Mouse (Mus musculus) thymus, postnatal 10 days (tissue): Measurements from ENCODE around the gene Dnah1.

Source experiments
- DNase-seq, 2 experiments: peaks; one replicate each; pipeline ENCODE4 v3.0.0; 2021; ENCODE audit warnings: low spot score in 2 of 2

Dnah1 gene

DNA sequence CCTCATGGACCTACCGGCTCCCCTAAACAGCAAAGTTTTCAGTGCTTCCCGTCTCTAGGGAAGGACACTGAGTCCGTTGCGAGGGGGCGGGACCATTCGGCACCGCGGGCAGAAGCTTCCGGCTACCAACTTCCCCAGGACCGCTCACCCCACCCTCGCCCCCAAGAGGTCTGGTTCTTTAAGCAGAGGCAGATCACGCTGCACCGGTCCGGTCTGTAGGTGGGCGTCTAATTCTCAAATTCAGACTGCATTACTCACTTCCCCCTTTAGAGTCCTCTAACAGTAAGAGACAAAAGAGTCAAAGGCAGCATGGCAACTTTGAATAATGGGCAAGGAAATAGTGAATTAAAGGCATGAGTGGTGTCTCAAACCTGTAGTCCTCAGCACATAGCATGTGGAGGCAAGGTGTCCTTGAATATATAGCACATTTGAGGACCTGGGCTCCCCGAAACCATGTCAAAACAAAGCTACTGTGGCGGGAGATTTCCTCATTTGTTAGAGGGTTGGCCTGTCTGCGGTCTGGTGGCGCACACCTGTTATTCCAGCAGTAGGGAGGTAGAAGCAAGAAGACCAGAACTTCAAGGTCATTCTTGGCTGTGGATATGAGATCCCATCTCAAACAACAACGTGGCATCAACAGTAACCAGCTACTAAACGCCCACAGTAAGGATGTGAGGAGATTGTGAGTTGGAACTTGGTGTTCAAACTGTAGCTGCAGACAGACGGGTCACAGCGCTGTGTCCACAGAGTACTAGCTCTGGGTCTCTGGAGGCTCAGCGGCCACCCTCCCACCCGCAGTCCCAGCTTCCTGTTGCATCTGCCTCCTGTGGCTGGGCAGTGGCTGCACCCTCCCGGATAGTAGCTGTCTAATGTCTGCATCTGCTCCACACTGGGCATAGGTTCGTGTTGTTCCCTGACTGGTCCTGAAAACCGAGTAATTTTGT lies at the start of gene Dnah1:
Dnah1 (minus strand) TSS at position 48 of the 944 bp plus-strand sequence.
- peak; percentile 18 to 38 for DNase-seq

DNA sequence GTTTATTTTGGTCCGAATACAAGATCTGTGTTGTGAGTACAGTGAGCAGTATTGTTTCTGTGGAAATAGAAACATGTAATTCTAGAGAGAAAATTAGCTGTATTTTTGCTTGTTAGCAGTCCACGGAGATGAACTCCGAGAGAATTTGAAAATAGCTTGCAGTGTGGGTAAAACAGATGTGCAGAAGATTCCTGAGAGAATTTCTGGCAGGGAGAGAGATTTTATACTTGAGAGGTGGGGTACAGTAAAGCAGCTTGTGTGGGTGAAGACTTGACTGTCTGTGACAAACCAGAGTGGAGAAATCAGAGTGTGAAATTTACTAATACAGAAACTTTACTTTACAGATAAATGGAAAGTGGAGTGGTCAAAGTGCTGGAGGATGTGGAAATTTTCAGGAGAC lies 45.7 kb upstream of the Dnah1 start:
- no peak for DNase-seq

DNA sequence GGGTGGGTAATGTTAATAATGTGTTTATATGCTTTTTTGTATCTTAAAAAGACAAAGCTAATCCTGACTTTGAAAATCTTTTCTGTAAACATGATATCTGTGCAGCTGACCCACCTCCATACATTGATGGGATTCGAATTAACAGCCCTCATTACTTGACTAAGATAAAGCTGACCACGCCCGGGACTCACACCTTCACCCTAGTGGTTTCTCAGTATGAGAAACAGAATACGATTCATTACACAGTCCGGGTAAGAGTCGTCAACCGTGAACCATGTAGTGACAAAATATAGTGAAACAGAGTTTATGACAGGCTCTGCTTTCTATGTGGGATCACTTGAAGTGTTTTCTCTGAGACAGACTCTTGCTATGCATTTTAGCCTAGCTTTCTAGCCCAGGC lies 44.3 kb upstream of the Dnah1 start:
- DNase-seq, result no peak

DNA sequence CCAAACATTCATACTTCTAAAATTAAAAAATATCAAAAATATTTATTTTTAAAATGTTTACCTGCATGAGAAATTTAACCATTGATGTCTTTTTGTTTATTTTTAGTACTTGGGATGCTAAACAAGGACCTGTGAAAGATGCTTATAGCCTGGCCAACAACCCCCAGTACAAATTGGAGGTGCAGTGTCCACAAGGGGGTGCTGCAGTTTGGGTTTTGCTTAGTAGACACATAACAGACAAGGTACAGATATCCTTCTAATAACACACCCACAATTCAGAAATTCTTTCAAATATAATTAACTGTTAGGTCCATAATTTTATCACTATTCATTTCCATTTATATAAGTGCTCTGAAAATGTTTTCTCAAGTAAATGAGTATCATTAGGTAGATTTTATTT lies 41.7 kb upstream of the Dnah1 start:
- peak; percentile 42 to 78 for DNase-seq

DNA sequence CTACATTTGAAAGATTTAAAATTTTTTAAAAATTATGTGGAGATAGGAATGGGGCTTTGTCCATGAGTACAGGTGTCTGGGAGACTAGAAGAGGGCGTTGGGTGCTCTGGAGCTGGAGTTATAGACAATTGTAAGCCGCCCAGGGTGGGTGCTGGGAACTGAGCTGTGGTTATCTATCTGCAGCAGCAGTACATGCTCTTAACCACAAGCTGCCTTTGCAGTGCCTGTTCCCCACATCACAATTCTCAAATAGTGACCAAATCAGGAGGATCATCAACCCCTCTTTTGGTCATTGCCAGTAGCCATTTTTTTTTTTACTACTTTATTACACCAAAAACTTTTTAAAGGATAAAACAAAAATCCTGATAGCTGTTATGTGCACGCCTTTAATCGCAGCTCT lies 40.9 kb upstream of the Dnah1 start:
- no peak for DNase-seq

DNA sequence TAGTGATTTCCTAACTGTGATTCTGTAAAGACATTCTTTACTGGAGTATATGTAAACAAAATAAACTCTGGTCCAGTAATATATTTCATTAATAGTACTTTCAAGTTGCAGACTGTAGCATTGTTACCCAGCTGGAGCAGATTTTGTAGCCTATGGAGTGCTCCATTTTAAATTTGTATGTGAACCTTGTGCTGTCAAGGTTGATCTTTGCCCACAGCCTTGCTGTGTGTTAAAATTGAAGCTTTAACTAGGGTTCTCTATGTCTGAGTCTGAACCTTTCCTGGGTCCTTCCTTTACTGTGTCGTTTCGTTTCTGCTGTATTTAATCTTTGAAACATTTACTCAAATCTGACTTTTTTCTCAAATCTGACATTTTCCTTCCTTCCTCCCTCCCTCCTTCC lies 38.5 kb upstream of the Dnah1 start:
- no peak for DNase-seq

DNA sequence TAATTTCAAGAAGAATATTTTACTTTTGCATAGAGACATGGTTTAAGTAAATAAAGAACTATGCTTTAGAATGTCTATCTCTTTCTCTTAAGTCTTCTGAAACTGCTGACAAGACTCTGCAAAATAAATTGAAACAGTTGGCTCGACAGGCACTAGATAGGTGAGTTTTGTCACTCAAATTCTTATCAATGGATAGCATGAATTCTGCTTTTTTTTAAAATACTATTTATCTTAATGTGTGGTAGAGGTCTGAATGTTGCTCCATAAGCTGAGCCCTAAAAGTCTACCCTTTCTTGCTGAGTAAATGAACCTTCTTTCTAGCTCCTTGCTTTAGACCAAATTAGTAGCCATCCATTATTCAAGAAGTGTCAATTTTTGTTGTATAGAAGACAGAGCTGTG lies 21.7 kb upstream of the Dnah1 start:
- DNase-seq, result no peak

DNA sequence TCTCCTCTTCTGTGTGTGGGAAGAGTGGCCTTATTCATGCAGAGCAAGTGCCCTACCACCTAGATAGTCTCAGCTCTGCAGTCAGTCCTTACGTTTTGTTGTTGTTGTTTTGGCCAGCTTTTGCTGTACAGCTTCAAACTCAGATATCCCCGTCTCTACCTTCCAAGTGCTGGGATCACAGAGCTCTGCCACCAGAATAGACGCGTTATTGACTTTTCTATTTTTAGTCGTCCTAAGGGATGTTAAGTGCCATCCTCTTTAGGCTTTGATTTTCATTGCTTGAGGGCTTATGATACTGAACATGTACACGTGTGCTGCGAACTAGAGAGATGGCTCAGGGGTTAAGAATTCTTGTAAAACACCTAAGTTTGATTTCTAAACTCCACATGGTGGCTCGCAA lies 19.5 kb upstream of the Dnah1 start:
- DNase-seq, result no peak

DNA sequence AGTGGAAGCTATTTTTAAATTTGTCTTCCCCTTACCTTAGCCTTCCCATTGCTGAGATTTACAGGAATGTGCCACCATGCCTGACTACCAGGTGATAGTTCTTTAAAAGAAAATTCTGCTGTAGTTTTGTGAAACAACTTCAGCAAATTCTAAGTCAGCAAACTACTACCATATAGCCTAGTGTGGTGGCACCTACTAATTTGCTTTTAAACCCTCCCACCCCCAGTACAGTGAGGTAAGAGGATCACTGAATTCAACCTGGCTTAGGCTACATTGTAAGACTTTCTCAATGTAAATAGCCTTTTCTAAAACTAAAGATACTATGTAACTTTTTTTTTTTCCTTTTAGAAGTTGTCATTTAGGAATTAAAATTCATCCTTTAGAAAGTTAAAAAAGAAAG lies 14.3 kb upstream of the Dnah1 start:
- DNase-seq, result no peak

DNA sequence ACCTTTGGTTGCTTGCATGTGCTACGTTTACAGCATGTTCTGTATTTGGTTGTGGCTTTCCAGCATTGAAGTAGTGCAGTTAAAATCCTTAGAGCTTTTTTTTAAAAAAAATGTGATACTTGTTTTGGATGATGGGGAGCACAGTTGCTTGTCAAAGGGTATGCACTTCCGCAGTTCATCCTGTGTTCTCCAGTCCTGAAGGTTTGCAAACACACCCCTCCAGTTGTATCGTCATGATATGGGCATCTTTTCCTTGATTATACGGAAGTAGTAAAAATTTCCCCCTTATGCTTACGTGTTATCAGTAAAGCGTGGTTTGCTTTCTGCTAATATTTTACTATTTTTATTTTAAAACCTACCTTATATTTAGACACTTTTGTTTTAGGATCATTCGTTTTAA lies 13.7 kb upstream of the Dnah1 start:
- no peak for DNase-seq

DNA sequence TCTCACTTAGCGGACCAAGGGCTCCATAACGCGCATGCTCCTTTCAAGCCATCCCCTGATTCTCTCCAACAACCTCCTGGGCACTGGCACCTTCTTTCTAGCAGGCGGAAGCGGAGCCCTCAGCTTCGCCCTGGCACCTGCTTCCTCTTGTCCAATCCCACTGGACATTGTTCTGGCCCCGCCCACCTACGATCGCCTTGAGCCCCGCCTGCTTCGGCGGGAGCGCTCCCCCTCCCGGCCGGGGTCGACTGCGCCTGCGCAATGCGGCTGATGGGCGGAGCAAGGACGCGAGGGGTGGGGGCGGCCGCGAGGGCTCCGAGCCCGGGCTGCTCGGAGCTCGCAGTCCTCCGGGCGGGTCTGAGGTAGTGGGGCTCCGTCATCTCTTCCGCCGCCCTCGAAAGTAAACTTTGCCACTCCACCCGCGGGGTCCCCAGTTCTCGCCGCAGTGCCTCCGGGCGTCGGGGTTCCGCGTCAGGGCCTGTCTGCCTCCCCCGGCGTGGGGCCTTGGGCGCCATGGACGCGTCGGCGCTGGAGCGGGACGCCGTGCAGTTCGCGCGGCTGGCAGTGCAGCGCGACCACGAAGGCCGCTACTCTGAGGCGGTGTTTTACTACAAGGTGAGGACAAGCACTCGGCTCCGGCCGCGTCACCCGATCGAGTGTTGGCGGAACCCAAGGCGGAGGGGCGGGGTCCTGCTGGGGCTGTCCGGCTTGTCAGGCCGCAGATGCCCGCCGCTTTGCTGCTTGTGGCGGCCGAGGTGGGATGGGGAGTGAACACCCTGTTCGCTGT lies 12.9 kb upstream of the Dnah1 start, which contains the start of gene Capn7:
Capn7 (plus strand) TSS at position 270 of the 787 bp plus-strand sequence.
- DNase-seq, result peak; percentile 95 to 99

DNA sequence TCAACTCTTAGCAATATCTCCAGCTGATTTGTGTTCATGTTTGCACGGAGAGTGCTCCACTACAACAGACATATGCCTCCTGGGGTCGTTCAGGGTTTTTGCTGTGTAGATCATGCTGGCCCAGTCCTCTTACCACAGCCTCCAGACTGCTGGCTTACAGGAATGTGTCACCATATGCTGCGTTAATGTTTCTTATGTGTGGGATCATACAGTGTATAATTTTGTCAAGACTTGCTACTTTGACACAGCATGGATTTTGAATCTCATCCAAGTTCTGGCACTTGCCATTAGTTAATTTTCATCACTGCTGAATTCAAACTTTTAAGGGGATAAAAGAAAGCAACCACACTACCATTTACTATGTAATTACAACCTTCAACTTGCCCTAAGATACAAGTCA lies 12.1 kb upstream of the Dnah1 start:
- DNase-seq, result no peak

DNA sequence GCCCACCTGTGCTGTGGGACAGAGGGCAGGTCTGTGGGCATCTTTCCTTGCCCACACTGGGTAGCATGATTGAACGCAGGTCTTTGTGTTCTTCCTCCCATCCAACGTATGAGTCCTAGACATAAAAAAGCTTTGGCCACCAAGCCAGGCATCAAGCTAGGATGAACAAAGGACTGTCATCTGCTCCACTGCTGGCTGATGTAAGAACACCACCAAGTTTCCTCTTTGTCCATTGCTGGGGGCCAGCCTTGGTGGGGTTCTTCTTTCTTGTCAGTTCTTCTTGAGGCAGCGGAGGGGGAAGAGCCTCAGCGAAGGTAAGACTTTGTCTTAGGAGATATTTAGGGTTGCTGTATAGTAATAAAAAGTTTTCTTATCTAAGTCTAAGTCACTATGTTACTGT lies 7.3 kb upstream of the Dnah1 start:
- no peak for DNase-seq

DNA sequence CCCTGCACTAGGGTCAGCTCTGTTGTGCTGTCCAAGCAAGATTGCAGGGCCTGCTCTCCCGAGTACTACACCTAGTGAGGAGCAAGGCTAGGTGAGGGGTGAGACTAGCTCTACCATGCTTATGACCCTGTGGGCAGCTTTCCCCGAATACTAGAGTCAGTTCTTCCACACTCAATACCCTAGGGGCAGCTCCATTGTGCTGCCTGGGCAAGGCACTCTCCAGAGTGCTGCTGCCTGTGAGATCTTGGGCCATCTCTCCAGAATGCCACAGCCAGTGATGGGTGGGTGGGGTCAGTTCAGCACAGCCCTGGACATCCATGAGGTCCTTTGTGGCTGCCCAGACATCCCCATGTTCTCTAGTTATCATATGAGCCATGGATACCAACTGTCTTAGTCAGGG lies 6.0 kb upstream of the Dnah1 start:
- no peak for DNase-seq

DNA sequence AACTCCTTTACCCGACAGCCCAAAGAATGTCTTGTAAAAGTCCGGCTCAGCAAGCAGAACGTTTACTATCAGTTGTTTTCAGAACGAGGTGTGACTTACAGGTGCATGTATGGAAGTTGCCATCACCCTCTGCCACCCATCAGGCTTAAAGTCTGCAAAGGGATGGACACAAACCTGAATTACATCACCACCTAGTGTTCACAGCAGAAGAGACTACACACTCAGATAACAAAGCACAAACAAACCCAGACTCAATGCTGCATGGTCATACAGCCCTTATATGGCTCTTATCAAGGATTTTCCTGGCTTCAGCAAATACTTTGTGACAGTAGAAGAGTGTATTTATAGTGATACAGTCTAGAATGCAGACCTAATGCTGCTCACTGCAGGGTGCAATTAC lies 4.0 kb upstream of the Dnah1 start:
- DNase-seq, result no peak

DNA sequence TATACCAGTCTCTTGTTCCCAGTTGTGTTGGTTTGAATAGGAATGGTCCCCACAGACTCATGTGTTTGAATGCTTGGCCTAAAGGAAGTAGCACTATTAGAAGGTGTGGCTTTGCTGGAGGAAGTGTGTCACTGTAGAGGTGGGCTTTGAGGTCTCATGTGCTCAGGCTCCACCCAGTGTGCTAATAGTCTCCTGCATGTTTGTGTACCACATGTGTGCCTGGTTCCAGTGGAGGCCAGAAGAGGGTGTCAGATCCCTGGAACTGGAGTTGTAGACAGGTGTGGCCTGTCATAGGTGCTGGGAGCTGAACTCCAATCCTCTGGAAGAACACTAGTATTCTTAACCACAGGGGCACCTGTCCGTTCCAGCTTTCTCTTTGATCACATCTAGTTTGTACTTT lies 3.5 kb upstream of the Dnah1 start:
- DNase-seq, result no peak

DNA sequence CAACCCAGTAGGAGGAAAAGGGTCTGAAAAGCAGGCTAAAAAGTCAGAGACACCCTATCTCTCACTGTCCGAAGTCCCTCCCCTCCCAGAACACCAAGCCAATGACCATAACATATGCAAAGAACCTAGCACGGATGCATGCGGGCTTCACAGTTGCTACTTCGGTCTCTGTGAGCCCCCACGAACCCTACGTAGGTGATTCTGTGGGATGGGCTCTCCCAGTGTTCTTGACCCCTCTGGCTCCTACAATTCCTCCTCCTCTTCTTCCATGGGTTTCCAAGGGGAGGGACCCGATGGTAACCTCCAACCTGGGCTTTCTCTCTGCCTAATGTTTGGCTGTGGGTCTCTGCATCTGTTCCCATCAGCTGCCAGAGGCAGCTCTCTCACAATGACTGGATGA lies 3.1 kb upstream of the Dnah1 start:
- no peak for DNase-seq

DNA sequence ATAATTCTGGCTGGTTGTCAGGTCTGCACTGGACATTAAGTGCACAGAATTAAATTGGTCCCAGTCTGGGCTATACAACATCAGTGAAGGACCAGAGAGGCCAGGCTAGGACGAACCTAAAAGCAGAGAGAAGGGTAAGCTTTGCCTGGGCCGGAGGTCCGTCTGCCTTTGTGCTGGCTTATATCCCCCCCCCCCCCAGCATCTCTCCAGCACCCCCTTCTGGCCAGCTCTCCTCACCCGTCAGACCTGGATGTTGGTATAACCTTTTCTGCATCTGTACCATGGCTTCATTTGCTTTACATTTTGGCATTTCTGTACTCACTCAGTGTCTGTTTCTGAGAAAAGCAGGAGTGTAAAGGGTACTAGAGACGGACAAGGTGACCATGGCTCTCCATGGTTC lies 1.9 kb upstream of the Dnah1 start:
- DNase-seq, result peak in 1 of 2 experiments; percentile 19

DNA sequence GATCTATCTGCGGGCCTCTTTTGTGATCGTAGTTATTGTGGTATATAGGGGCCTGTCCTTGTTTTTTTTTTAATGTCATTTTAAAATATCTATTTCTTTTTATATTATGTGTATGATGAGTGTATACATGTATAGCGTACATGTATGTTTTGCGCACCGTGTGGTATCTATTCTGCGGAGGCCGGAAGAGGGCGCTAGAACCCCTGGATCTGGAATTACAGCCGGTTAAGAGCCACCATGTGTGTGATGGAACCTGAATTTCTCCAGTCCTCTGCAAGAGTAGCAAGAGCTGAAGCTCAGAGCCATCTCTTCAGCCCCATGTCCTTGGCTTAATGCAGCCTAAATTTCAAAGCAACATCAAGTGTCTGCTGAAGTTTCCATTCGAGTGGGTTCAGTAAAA lies 1.2 kb upstream of the Dnah1 start:
- no peak for DNase-seq

DNA sequence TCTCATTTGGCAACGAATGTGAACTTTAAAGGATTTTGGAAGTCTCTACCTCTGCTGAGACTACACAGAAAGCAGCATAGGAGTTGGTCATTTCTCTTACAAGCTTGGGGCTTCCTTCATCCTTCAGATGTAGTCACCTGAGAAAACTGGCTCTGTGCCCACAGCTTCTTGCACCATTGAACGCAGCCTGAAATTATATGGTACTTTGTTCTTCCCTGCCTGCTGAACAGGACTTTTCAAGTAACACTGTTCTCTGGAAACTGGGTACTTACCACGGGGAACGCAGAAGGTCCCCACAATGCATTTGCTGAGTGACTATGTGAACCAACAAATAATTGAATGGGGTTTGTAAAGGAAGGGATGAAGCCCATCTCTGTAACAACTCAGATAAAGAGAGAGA lies 507 bp downstream of the Dnah1 start:
- no peak for DNase-seq

DNA sequence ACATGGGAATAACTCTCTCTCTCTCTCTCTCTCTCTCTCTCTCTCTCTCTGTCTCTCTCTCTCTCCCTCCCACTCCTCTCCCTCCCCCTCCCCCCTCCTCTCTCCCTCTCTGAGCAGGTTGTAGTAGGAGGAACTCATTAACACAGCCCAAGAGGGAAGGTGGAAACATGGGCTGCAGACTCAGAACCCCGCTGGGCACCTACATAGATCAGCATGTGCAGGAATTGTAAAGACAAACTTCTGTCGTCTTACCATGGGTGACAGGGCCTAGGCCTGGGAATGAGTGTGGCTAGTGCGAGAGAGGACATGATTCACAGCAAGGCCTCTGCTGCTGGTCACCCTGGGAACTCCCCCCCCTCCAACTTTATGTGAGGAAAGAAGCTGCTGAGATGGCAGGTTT lies 1.5 kb downstream of the Dnah1 start:
- no peak for DNase-seq

DNA sequence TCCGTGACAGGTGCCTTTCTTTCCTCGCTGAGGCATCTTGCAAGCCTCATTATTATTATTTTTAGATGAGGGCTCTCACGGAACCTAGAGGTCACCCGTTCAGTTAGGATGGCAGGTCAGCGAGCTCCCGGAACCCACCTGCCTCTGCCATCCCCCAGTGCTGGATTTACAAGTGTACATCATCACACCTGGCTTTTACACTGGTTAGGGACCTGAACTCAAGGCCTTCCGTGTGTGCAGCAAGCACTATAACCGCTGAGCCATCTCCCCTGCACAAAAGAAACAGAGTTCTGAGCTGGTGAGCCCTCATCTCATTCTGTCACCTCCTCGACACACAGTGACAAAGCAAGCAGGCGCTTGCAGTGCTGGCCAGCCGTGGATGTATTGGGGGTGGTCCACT lies 2.5 kb downstream of the Dnah1 start:
- no peak for DNase-seq

DNA sequence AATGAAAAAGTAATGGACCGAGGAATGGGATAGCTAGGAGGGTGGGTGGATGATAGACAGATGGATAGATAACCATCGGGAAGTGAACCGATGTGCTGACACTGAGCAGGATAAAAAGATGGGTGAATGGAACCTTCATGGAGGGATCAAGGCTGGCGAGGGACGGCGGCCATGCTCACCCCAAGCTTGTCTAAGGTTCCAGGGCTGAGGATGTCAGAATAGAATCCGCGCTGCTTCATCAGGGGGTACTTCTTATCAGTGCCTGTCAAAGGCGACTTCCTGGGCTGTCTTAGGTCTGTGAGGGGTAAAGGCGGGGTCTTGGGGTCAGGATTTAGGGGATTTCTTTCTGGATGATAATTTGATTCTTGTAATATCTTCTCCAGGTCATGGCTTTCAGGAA lies 4.2 kb downstream of the Dnah1 start:
- no peak for DNase-seq
